Mouse (Mus musculus): ENCODE measurements around the gene Itpr1. TPM values are rescaled to one million over a fixed set of nuclear protein-coding genes. Genes with fewer than 3 reads are reported as not detected.
A peak's percentile ranks its signal among the peaks of the same experiment; 100 is the strongest.

Itpr1 gene
- polyA plus RNA-seq, 1 experiment from 2014 or later: 9.1 TPM

DNA sequence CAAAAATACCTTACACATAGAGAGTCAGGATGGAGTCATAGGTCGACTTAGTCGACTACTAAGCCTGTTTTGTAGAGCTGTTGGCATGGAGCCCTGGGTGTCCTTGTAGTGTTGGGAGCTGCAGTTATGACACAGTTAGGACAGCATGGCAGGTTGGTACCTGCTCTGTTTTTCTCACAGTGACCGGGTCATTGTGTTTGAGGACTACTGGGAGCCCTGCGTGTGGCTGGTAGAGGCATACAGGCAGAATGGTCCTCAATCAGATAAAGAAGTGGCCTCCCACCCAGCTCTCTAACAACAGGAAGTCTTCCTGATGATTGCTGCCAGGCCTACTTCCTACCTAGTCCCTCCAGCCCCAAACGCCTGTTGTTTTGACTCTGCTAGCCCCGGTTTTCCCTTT is 20.2 kb downstream of the Itpr1 start:
- Histone ChIP-seq H3K4me1 (ENCODE audit: control insufficient read depth, insufficient read depth, low read length) (peaks cover 43% of the 10 kb centered on the region), H3K9me3 (ENCODE audit: control insufficient read depth, low read length) (no peaks in the 10 kb centered on the region), H3K27me3 (replicated peaks; ENCODE audit: control insufficient read depth, insufficient read depth, low read length) (no peaks in the 10 kb centered on the region), H3K27ac (replicated peaks; ENCODE audit: low read depth, low read length) (no peak overlapping the region), H3K4me3 (ENCODE audit: low read depth, low read length) (no peak overlapping the region), H3K4me2 (ENCODE audit: low read depth, low read length) (no peak overlapping the region), H3K36me3 (ENCODE audit: control insufficient read depth, insufficient read depth, low read length) (no peaks in the 10 kb centered on the region), H3K9ac (ENCODE audit: low read depth, low read length) (no peak overlapping the region)
- DNase-seq (ENCODE audit: low spot score): peak; percentile 36
- WGBS: 29% methylated on average over 6 of the region's 6 CpGs
- peak; percentile 27; the same call in 1 of the 2 replicates for ATAC-seq (ENCODE audit: low read depth)

DNA sequence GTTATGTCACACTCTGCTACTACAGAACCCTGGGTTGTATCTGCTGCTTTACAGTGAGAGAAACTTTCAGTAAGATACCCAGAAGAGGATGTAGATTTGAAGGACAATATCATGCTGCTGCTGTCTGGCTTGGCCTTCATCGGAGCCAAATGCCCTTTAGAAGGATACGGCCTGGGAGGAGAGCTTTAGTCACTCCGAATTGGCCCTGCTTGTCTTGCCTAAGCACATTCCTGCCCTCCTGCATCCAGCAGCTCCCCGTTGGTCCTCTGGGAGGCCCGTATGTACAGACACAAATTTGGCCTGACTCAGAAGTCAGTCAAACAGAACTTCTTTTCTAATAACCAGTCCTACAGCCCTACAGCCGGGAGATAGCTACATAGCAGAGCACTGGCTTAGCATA is 21.6 kb downstream of the Itpr1 start:
- DNase-seq (ENCODE audit: low spot score) (no peak), ATAC-seq (ENCODE audit: low read depth) (no peak)
- Histone ChIP-seq H3K9me3 (ENCODE audit: control insufficient read depth, low read length) (no peaks in the 10 kb centered on the region), H3K4me1 (ENCODE audit: control insufficient read depth, insufficient read depth, low read length) (peaks cover 51% of the 10 kb centered on the region), H3K4me3 (ENCODE audit: low read depth, low read length) (no peak overlapping the region), H3K27me3 (replicated peaks; ENCODE audit: control insufficient read depth, insufficient read depth, low read length) (no peaks in the 10 kb centered on the region), H3K27ac (replicated peaks; ENCODE audit: low read depth, low read length) (no peak overlapping the region), H3K4me2 (ENCODE audit: low read depth, low read length) (no peak overlapping the region), H3K9ac (ENCODE audit: low read depth, low read length) (no peak overlapping the region), H3K36me3 (ENCODE audit: control insufficient read depth, insufficient read depth, low read length) (no peaks in the 10 kb centered on the region)
- WGBS: 64% methylated on average over 6 of the region's 6 CpGs

GRCm38 (mm10) chr6:108235680-108236123 is 22.8 kb downstream of the Itpr1 start:
- ATAC-seq (ENCODE audit: low read depth) (no peak), DNase-seq (ENCODE audit: low spot score) (peak; percentile 64)
- Histone ChIP-seq H3K4me2 (ENCODE audit: low read depth, low read length) (no peak overlapping the region; the same call in 1 of the 2 replicates), H3K27ac (replicated peaks; ENCODE audit: low read depth, low read length) (peak overlapping the region; percentile 61), H3K9me3 (ENCODE audit: control insufficient read depth, low read length) (no peaks in the 10 kb centered on the region), H3K9ac (ENCODE audit: low read depth, low read length) (peak overlapping the region; percentile 31), H3K4me3 (ENCODE audit: low read depth, low read length) (no peak overlapping the region), H3K4me1 (ENCODE audit: control insufficient read depth, insufficient read depth, low read length) (peaks cover 55% of the 10 kb centered on the region), H3K27me3 (replicated peaks; ENCODE audit: control insufficient read depth, insufficient read depth, low read length) (no peaks in the 10 kb centered on the region), H3K36me3 (ENCODE audit: control insufficient read depth, insufficient read depth, low read length) (no peaks in the 10 kb centered on the region)
- 24% methylated on average over 13 of the region's 13 CpGs for WGBS

GRCm38 (mm10) chr6:108236411-108236921 is 23.6 kb downstream of the Itpr1 start:
- 38% methylated on average over 9 of the region's 9 CpGs for WGBS
- Histone ChIP-seq H3K36me3 (ENCODE audit: control insufficient read depth, insufficient read depth, low read length) (no peaks in the 10 kb centered on the region), H3K4me1 (ENCODE audit: control insufficient read depth, insufficient read depth, low read length) (peaks cover 61% of the 10 kb centered on the region), H3K9me3 (ENCODE audit: control insufficient read depth, low read length) (no peaks in the 10 kb centered on the region), H3K4me3 (ENCODE audit: low read depth, low read length) (no peak overlapping the region), H3K27ac (replicated peaks; ENCODE audit: low read depth, low read length) (peak overlapping the region; percentile 61), H3K9ac (ENCODE audit: low read depth, low read length) (no peak overlapping the region), H3K4me2 (ENCODE audit: low read depth, low read length) (no peak overlapping the region; the same call in 1 of the 2 replicates), H3K27me3 (replicated peaks; ENCODE audit: control insufficient read depth, insufficient read depth, low read length) (no peaks in the 10 kb centered on the region)
- DNase-seq (ENCODE audit: low spot score) (peak; percentile 73), ATAC-seq (ENCODE audit: low read depth) (no peak; the same call in 1 of the 2 replicates)

DNA sequence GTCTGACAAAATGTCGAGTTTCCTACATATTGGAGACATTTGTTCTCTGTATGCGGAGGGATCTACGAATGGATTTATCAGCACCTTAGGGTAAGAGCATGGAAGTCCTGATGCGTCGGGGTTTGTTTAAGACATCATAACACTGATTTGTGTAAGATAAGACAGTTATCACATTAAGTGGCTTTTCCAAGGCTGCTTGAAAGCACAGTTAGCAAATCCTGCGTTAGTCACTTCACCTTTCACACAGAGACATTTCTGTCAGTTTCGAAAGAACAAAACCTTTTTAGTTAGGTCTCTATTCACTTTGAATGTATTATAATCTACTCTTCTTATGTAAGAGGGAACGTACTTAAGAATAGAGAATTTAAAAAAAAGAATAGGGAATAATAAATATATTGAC is 24.1 kb downstream of the Itpr1 start:
- Histone ChIP-seq H3K4me1 (ENCODE audit: control insufficient read depth, insufficient read depth, low read length) (peaks cover 61% of the 10 kb centered on the region), H3K9ac (ENCODE audit: low read depth, low read length) (no peak overlapping the region), H3K27me3 (replicated peaks; ENCODE audit: control insufficient read depth, insufficient read depth, low read length) (no peaks in the 10 kb centered on the region), H3K4me2 (ENCODE audit: low read depth, low read length) (no peak overlapping the region), H3K9me3 (ENCODE audit: control insufficient read depth, low read length) (no peaks in the 10 kb centered on the region), H3K4me3 (ENCODE audit: low read depth, low read length) (no peak overlapping the region), H3K27ac (replicated peaks; ENCODE audit: low read depth, low read length) (no peak overlapping the region), H3K36me3 (ENCODE audit: control insufficient read depth, insufficient read depth, low read length) (no peaks in the 10 kb centered on the region)
- DNase-seq (ENCODE audit: low spot score) (no peak), ATAC-seq (ENCODE audit: low read depth) (no peak)
- 64% methylated on average over 8 of the region's 8 CpGs for WGBS

DNA sequence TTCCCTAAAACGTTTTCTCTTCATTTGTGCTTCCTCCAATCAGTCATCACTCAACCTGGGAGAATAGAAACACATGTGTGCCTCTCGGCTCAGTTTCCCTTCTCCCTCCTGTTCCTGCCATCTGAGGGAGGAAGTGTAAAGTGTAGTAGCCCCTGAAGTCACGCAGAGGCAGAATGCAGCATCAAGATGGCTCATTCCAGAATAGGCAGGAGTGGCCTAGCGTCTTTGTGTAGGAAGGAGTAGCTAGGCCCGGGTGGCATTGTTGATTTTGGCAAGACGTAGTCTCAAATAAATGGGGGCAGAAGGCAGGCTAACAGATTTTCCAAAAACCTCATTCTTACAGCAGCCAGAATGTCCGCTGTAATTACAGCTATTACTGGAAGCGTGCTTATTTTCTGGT is 24.7 kb downstream of the Itpr1 start:
- no peaks in the 10 kb centered on the region for H3K36me3 ChIP-seq (ENCODE audit: control insufficient read depth, insufficient read depth, low read length)
- no peak overlapping the region for H3K27ac ChIP-seq (replicated peaks; ENCODE audit: low read depth, low read length)
- no peak overlapping the region for H3K4me2 ChIP-seq (ENCODE audit: low read depth, low read length)
- H3K4me3 ChIP-seq (ENCODE audit: low read depth, low read length): no peak overlapping the region
- H3K9ac ChIP-seq (ENCODE audit: low read depth, low read length): no peak overlapping the region
- H3K4me1 ChIP-seq (ENCODE audit: control insufficient read depth, insufficient read depth, low read length): peaks cover 61% of the 10 kb centered on the region
- WGBS: 34% methylated on average over 8 of the region's 8 CpGs
- no peaks in the 10 kb centered on the region for H3K9me3 ChIP-seq (ENCODE audit: control insufficient read depth, low read length)
- H3K27me3 ChIP-seq (replicated peaks; ENCODE audit: control insufficient read depth, insufficient read depth, low read length): no peaks in the 10 kb centered on the region
- ATAC-seq (ENCODE audit: low read depth) (no peak), DNase-seq (ENCODE audit: low spot score) (peak; percentile 43)

- no peaks in the 10 kb centered on the region for H3K27me3 ChIP-seq (replicated peaks; ENCODE audit: control insufficient read depth, insufficient read depth, low read length)
- no peak overlapping the region for H3K4me3 ChIP-seq (ENCODE audit: low read depth, low read length)
- no peaks in the 10 kb centered on the region for H3K9me3 ChIP-seq (ENCODE audit: control insufficient read depth, low read length)
- H3K9ac ChIP-seq (ENCODE audit: low read depth, low read length): no peak overlapping the region
- DNase-seq (ENCODE audit: low spot score) (no peak), ATAC-seq (ENCODE audit: low read depth) (no peak)
- H3K27ac ChIP-seq (replicated peaks; ENCODE audit: low read depth, low read length): no peak overlapping the region
- 35% methylated on average over 4 of the region's 4 CpGs for WGBS
- no peak overlapping the region for H3K4me2 ChIP-seq (ENCODE audit: low read depth, low read length)
- peaks cover 59% of the 10 kb centered on the region for H3K4me1 ChIP-seq (ENCODE audit: control insufficient read depth, insufficient read depth, low read length)
- no peaks in the 10 kb centered on the region for H3K36me3 ChIP-seq (ENCODE audit: control insufficient read depth, insufficient read depth, low read length)
Measured at GRCm38 (mm10) chr6:108238011-108238410, 25.1 kb downstream of the Itpr1 start.

DNA sequence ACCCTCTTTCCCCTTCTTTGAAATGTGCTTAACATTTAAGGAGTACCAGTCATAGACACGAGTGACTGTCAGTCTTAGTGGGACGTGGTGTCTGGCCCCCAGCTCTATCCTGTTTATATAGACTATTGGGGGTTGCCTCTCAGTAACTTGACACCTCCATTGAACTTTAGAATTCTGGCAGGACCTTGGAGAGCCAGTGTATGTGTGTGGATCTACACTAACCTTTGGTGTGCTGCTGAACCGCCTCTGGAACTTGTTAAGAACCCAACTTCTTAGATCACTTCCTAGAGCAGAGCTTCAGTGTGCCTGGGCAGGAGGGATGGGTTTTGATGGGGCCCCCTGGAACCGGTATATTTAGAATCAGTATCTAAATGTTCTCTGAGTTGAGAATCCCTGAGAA is 26.2 kb downstream of the Itpr1 start:
- peaks cover 52% of the 10 kb centered on the region for H3K4me1 ChIP-seq (ENCODE audit: control insufficient read depth, insufficient read depth, low read length)
- H3K27ac ChIP-seq (replicated peaks; ENCODE audit: low read depth, low read length): no peak overlapping the region
- no peaks in the 10 kb centered on the region for H3K36me3 ChIP-seq (ENCODE audit: control insufficient read depth, insufficient read depth, low read length)
- no peaks in the 10 kb centered on the region for H3K9me3 ChIP-seq (ENCODE audit: control insufficient read depth, low read length)
- WGBS: 19% methylated on average over 4 of the region's 4 CpGs
- no peaks in the 10 kb centered on the region for H3K27me3 ChIP-seq (replicated peaks; ENCODE audit: control insufficient read depth, insufficient read depth, low read length)
- no peak overlapping the region for H3K9ac ChIP-seq (ENCODE audit: low read depth, low read length)
- H3K4me2 ChIP-seq (ENCODE audit: low read depth, low read length): no peak overlapping the region
- no peak for ATAC-seq (ENCODE audit: low read depth)
- H3K4me3 ChIP-seq (ENCODE audit: low read depth, low read length): no peak overlapping the region
- DNase-seq (ENCODE audit: low spot score): no peak

GRCm38 (mm10) chr6:108240004-108240403 is 27.1 kb downstream of the Itpr1 start:
- ATAC-seq (ENCODE audit: low read depth): no peak
- no peaks in the 10 kb centered on the region for H3K9me3 ChIP-seq (ENCODE audit: control insufficient read depth, low read length)
- no peaks in the 10 kb centered on the region for H3K27me3 ChIP-seq (replicated peaks; ENCODE audit: control insufficient read depth, insufficient read depth, low read length)
- DNase-seq (ENCODE audit: low spot score): no peak
- WGBS: 76% methylated on average over 1 of the region's 1 CpGs
- H3K4me2 ChIP-seq (ENCODE audit: low read depth, low read length): no peak overlapping the region
- H3K4me3 ChIP-seq (ENCODE audit: low read depth, low read length): no peak overlapping the region
- no peaks in the 10 kb centered on the region for H3K36me3 ChIP-seq (ENCODE audit: control insufficient read depth, insufficient read depth, low read length)
- no peak overlapping the region for H3K27ac ChIP-seq (replicated peaks; ENCODE audit: low read depth, low read length)
- no peak overlapping the region for H3K9ac ChIP-seq (ENCODE audit: low read depth, low read length)
- peaks cover 48% of the 10 kb centered on the region for H3K4me1 ChIP-seq (ENCODE audit: control insufficient read depth, insufficient read depth, low read length)
